Mouse (Mus musculus): ENCODE results near the gene Rbm4. TPM values are rescaled to one million over a fixed set of nuclear protein-coding genes. Genes with fewer than 3 reads are reported as not detected.
"Not testable (repeated sequence)": the region's sequence is repeated elsewhere in the genome, so short reads cannot be mapped to it uniquely, and the experiment has no call there.

Gene Rbm4
- total RNA-seq, 2 experiments from 2014 or later: 50.6 to 60.8 TPM

DNA sequence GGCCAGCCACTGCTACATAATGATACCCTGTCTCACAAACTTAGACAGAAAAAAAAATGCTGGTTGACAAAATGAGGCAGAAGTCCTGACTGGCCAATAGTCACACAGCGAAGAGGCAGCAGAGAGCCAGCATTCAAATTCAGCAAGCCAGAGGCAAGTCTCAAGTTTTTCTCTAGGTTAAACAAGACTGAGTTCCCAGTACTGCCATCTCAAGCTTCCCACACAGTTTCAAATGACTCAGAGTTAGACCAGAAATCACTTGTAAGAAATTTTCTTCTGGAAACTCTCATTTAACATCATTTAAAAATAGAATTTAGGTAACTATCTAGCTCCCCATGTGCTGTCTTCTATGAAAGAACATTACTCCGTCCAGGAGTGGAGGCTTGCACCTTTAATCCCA lies 4.1 kb upstream of the Rbm4 start:
- no peak for DNase-seq

DNA sequence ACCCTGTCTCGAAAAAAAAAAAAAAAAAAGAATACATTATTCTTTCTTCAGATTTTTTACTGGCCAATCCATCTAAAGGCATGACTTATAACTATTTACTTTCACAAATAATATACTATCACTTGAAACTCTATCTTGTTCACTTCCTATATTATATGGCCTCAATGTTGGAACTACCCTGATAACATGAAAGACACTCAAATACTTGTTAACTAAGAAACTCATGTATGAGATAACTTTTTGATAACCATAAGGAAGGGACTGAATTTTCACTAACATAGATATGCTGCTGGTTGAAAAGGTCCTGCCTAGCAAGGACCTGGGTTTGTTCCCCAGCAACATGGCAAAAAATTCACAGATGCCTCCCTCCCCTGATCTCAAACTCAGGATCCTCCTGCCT lies 2.2 kb upstream of the Rbm4 start:
- no peak for DNase-seq

DNA sequence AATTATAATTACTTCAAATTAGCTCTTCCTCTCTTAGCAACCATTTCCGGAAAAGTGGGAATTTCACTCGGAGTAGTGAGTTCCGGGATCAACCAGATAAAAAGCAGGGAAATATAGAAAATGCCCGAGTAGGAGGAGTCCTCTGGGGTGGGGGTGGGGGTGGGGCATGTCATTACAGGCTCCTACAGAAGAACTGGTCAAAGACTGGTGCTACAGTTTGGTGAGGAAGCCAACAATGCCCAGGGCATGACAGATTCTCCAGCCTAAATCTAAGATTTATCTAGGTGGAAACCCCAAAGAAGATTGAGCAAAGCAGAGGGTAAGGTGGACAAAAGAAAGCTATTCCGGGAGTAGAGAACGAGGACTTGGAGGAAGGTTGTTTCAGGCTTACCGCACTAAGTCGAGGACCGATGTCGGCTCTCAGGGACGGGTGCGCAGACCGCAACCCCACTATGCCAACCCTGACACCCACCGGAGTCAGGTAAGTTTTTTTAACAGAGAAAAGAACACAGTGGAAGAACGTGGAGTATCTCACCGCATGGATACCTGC lies 345 bp downstream of the Rbm4 start:
- no peak for DNase-seq

- DNase-seq: no peak
Measured at GRCm38 (mm10) chr19:4786313-4786712, 7.4 kb downstream of the Rbm4 start.

DNA sequence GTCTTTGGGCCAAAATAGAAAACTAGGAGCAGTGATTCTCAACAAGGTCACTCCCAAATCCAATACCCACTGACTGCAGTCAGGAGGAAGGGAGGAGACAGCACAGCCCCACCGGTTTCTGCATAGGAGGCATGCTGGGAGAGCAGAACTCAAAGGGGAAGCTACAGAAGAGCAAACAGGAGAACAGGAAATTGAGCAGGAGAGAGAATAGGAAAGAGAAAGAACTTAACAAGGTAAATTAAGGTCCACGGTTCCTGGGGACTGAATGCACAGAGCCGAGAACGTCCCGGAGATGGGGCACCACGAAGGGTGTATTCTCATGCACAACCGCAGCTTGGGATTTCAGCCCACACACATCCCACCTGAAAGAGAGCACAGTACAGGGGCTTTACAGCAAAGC lies 8.5 kb downstream of the Rbm4 start:
- no peak for DNase-seq

- no peak for DNase-seq
Measured at GRCm38 (mm10) chr19:4782891-4783290, 10.8 kb downstream of the Rbm4 start.

DNA sequence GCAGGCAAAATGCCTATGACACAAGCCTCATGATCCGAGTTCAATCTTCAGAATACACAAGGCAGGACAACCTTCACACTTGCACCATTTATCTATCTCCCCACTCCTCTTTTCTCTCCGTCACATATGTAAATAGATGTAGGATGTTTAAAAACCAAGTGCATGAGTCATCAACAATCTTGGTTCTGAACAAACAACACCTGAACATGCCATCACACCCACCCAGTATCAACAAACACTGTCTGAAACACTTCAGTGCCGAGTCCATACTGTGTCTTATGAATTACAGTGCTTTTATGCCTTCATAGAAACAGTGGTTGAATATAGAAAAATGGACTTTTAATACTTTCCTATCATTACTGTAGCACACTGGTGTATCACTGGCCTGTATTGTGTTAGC lies 20.9 kb downstream of the Rbm4 start:
- no peak for DNase-seq

DNA sequence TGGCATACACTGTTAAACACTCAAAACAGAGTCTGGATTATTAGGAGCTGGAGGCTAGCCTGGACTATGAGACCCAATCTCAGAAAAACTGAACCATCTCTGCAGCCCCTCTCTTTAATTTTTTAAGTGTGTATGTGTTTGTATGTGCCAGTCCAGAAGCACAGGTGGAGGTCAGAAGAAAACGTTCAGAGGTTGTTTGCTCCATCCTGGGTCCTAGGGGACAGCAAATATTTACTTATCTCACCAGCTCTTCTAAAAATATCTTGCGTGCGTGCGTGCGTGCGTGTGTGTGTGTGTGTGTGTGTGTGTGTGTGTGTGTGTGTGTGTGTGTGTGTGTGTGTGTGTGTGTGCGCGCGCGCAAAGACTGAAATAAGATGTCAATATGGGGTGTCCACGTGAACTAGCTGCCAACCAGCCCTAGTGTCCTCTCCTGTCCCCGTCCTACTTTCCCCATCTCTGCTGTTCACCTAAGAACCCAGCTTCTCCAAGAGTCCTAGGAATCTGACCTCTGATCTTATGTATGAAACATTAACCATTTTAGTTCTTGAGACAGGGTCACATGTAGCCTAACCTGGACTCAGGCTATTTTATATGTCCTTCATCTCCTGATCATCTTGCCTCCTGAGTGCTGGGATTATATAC lies 26.1 kb downstream of the Rbm4 start:
- no peak for DNase-seq

GRCm38 (mm10) chr19:4762876-4763275 lies 30.8 kb downstream of the Rbm4 start:
- DNase-seq: peak; percentile 40

DNA sequence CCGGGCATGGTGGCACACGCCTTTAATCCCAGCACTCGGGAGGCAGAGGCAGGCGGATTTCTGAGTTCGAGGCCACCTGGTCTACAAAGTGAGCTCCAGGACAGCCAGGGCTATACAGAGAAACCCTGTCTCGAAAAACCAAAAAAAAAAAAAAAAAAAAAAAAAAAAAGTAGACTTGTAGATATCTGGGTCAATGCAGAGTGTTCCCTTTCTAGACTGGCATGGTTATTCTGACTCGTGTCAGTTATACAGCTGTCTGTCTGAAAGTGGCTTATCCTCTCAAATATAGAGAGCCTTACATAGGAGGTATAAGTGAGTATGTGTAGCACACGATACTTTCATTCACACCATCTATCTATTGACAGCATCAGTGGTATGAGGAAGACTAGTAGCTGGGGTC lies 33.2 kb downstream of the Rbm4 start:
- not testable (repeated sequence) for DNase-seq

DNA sequence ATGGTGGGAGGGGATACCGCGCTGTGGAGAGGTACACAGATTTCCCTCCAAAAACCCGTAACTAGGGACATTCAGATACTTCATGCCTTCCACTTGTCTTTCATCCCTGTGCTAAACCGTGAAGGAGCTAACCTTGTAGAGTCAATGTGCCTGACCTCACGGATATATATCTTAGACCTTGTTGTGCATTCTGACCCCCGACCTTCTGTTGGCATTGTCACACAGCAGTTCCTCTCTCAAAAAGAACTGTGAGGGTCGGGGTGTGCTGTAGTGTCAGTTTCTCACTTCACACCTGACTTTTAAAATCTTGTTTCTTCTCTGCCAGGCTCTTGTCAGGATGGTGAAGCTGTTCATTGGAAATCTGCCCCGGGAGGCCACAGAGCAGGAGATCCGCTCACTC lies 36.8 kb downstream of the Rbm4 start:
- DNase-seq: no peak

GRCm38 (mm10) chr19:4756193-4756911 lies 37.3 kb downstream of the Rbm4 start, which contains the start of gene Rbm4b:
Gene Rbm4b (plus strand): TSS chr19:4756497.
- peak; percentile 98 for DNase-seq

DNA sequence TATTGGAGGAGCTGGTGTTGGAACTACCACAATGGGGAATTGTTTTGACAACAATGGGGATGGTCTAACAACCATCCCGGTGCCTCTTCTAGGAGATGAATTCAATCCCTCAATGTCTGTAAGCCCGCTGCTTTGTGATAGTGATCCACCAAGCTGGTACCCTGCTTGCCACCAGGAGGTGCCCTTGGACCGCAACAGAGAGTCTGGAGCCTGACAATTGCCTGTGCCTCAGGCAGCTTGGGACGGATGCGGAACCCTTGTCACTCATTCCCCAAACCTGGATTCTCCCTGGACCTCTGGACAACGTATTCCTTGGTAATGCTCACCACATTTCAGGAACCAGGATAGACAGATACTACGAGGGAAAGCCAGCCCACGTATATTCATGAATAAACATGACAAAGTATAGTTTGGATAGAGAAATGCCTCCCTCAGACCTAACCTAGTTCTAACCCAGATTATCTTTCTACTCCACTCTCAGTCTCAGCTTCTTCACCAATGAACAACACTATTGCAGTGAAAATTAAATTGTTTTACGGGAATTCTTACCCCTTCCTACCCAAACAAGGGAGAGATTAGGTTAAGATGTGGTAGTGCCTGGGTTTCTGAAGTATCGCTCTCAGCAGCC lies 38.0 kb downstream of the Rbm4 start:
- peak; percentile 93 for DNase-seq

DNA sequence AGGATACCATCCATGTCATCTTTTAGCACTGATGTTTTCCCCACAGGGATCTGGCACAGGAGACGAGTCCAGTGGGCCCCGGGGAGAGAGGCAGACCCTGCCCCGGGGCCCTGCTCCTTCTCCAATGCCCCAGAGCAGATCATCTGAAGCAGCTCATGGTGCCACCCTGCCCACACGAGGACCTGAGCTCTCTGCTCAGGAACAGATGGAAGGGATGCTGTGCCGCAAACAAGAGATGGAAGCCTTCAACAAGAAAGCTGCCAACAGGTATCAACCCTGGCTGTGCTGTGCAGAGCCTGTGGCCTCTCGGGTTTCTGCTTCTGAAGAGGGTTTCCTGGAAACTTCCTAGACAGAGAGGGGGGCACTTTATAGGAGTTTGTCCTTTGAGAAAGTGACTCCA lies 43.7 kb downstream of the Rbm4 start:
- no peak for DNase-seq

DNA sequence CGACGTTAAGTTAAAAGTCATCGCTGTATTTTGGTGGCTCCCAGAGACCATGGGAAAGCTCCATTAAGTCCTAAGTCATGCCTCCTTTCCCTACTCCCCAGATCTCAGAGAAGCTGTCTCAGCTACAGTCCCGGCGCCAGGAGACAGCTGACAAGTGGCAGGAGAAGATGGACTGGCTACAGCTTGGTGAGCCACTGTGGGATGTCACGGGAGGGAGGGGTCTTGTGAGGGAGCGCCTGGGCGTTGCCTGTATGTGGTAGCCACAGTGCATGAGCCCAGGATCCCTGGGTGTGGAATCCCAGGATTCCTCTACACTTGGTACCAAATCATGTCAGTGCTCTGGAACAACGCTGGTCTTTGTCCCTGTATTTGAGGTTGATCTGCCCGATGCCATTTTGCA lies 45.2 kb downstream of the Rbm4 start:
- DNase-seq: no peak

- no peak for DNase-seq
Measured at GRCm38 (mm10) chr19:4747631-4748312, 45.9 kb downstream of the Rbm4 start.

- peak; percentile 81 for DNase-seq
Measured at GRCm38 (mm10) chr19:4746611-4747010, 47.1 kb downstream of the Rbm4 start.

DNA sequence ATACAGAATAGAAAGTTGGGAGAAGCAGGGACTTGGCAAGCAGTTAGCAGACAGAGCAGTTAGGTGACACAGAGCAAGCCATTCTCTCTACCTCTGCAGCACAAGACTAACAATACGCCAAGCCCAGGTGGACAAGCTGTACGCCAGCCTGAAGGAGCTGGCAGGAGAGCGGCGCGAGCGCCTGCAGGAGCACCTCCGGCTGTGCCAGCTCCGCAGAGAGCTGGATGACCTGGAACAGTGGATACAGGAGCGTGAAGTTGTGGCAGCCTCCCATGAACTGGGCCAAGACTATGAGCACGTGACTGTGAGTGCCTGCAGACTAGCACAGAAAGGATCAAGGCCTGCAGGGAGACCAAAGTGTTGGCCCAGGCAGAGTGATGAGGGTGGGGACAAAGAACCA lies 48.0 kb downstream of the Rbm4 start:
- DNase-seq: peak; percentile 21

DNA sequence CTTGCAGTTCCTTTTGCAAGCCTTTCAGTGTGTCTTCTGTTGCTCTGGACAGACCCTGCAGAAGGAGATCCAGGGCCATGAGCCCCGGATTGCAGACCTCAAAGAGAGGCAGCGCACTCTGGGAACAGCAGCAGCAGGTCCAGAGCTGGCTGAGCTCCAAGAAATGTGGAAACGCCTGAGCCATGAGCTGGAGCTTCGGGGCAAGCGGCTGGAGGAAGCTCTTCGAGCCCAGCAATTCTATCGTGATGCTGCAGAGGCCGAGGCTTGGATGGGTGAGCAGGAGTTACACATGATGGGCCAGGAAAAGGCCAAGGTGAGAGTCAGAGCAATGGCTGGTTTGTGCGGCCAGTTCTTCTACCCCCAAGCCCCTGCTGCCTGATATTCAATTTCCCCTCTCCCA lies 48.6 kb downstream of the Rbm4 start:
- peak; percentile 80 for DNase-seq

DNA sequence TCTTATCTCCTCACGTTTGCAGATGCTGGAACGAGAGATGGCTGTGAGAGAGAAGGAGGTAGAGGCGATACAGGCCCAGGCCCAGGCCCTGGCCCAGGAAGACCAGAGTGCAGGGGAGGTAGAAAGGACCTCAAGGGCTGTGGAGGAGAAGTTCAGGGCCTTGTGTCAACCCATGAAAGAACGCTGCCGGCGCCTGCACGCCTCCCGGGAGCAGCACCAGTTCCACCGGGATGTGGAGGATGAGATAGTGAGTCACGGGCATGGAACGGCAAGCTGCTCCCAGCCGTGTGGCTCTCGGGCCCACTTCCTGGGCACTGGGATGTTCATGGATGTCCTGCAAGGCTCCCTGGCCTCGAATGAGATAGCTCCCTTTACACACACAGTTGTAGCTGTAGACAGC lies 49.7 kb downstream of the Rbm4 start:
- DNase-seq: no peak

- DNase-seq: peak; percentile 46
Measured at GRCm38 (mm10) chr19:4743524-4743923, 50.2 kb downstream of the Rbm4 start.

DNA sequence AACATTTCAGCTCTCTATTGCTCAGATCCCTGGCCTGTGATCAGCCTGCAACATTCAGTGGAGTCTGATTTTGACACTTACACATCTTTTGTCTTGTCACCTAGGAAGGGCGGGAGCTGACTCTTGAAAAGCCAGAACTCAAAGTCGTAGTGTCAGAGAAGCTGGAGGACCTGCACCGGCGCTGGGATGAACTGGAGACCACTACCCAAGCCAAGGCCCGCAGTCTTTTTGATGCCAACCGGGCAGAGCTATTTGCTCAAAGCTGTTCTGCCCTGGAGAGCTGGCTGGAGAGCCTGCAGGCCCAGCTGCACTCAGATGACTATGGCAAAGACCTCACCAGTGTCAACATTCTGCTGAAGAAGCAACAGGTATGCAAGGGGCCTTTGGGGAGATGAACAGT lies 51.5 kb downstream of the Rbm4 start:
- no peak for DNase-seq

- no peak for DNase-seq
Measured at GRCm38 (mm10) chr19:4741482-4741881, 52.2 kb downstream of the Rbm4 start.
